Mouse (Mus musculus): Measurements from ENCODE around the gene Slc15a5. TPM values are rescaled to one million over a fixed set of nuclear protein-coding genes. Genes with fewer than 3 reads are reported as not detected.

Slc15a5 gene
- polyA plus RNA-seq, 1 experiment from 2014 or later: not detected

GRCm38 (mm10) chr6:137935341-137935740 lies 144.4 kb downstream of the Slc15a5 start:
- H3K4me1 ChIP-seq (ENCODE audit: control insufficient read depth, insufficient read depth, low read length): no peaks in the 10 kb centered on the region
- no peak overlapping the region for H3K4me2 ChIP-seq (ENCODE audit: low read depth)
- 81% methylated on average over 8 of the region's 8 CpGs for WGBS
- H3K27me3 ChIP-seq (ENCODE audit: control insufficient read depth, insufficient read depth, low read length): no peaks in the 10 kb centered on the region
- DNase-seq (ENCODE audit: low spot score): no peak
- no peaks in the 10 kb centered on the region for H3K9me3 ChIP-seq (ENCODE audit: control insufficient read depth, low read length)
- H3K4me3 ChIP-seq (ENCODE audit: low read depth, low read length): no peak overlapping the region
- no peak overlapping the region for H3K27ac ChIP-seq (ENCODE audit: low read depth, low read length)
- no peaks in the 10 kb centered on the region for H3K36me3 ChIP-seq (ENCODE audit: control insufficient read depth, insufficient read depth, low read length)
- no peak for ATAC-seq (ENCODE audit: insufficient read depth, low FRiP score, low TSS enrichment)
- H3K9ac ChIP-seq (ENCODE audit: low read length): no peak overlapping the region

GRCm38 (mm10) chr6:137934545-137935298 lies 145.0 kb downstream of the Slc15a5 start:
- 87% methylated on average over 3 of the region's 3 CpGs for WGBS
- Histone ChIP-seq H3K9me3 (ENCODE audit: control insufficient read depth, low read length) (no peaks in the 10 kb centered on the region), H3K4me3 (ENCODE audit: low read depth, low read length) (no peak overlapping the region), H3K4me2 (ENCODE audit: low read depth) (no peak overlapping the region), H3K36me3 (ENCODE audit: control insufficient read depth, insufficient read depth, low read length) (no peaks in the 10 kb centered on the region), H3K4me1 (ENCODE audit: control insufficient read depth, insufficient read depth, low read length) (no peaks in the 10 kb centered on the region), H3K9ac (ENCODE audit: low read length) (no peak overlapping the region), H3K27me3 (ENCODE audit: control insufficient read depth, insufficient read depth, low read length) (no peaks in the 10 kb centered on the region), H3K27ac (ENCODE audit: low read depth, low read length) (no peak overlapping the region)
- DNase-seq (ENCODE audit: low spot score) (no peak), ATAC-seq (ENCODE audit: insufficient read depth, low FRiP score, low TSS enrichment) (no peak)

Other genes with a start within 250 kb of the Slc15a5 start
- gene Mgst1, start 60.4 kb upstream of the Slc15a5 start, polyA plus RNA-seq (2014; fragmentation: Nextera tagmentation; extraction: Ambion mirVana): 59.7 and 61.3 TPM in 2 replicates

Data from neural tube, embryonic 11.5 days (tissue).